Mouse (Mus musculus): Measurements from ENCODE around the gene Zbtb20. TPM values are rescaled to one million over a fixed set of nuclear protein-coding genes. Genes with fewer than 3 reads are reported as not detected.

Gene Zbtb20
- polyA plus RNA-seq, 1 experiment from 2014 or later: 35.1 TPM

GRCm38 (mm10) chr16:43072818-43073594 is 197.3 kb downstream of the Zbtb20 start:
- Histone ChIP-seq H3K27me3 (ENCODE audit: control insufficient read depth, insufficient read depth, low read length) (no peaks in the 10 kb centered on the region), H3K9me3 (ENCODE audit: control insufficient read depth, low read depth, low read length) (no peaks in the 10 kb centered on the region), H3K36me3 (ENCODE audit: control insufficient read depth, insufficient read depth, low read length) (no peaks in the 10 kb centered on the region), H3K4me1 (ENCODE audit: control insufficient read depth, insufficient read depth, low read length) (no peaks in the 10 kb centered on the region), H3K4me3 (ENCODE audit: low read depth, low read length) (no peak overlapping the region), H3K9ac (replicated peaks; ENCODE audit: low read depth, low read length) (no peak overlapping the region), H3K4me2 (replicated peaks; ENCODE audit: low read depth, low read length) (no peak overlapping the region), H3K27ac (ENCODE audit: low read length) (no peak overlapping the region)
- WGBS: 77% methylated on average over 5 of the region's 5 CpGs
- no peak for ATAC-seq (ENCODE audit: insufficient number of reproducible peaks, insufficient read depth, low FRiP score, low read depth)

DNA sequence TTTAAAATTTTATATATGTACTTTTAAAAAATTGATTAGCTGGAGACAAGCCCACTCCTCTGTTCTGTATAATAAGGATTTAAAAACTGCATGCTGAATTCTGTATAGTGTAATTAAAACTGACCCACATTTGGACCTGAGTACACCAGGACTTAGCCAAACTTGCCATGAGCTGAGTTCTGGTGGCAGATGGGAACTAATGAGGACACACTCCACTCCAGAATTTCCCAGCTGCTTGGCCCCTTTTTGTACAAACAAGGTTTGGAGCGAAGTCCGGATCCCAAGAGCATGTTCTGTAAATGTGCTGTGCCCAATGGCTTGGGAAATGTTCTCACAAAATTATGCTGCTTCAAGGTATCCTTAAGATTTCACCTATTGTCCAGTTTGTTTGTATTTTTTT is 204.7 kb downstream of the Zbtb20 start:
- 68% methylated on average over 2 of the region's 2 CpGs for WGBS
- Histone ChIP-seq H3K9me3 (ENCODE audit: control insufficient read depth, low read depth, low read length) (no peaks in the 10 kb centered on the region), H3K4me2 (replicated peaks; ENCODE audit: low read depth, low read length) (no peak overlapping the region), H3K36me3 (ENCODE audit: control insufficient read depth, insufficient read depth, low read length) (no peaks in the 10 kb centered on the region), H3K27me3 (ENCODE audit: control insufficient read depth, insufficient read depth, low read length) (no peaks in the 10 kb centered on the region), H3K4me1 (ENCODE audit: control insufficient read depth, insufficient read depth, low read length) (no peaks in the 10 kb centered on the region), H3K27ac (ENCODE audit: low read length) (no peak overlapping the region), H3K9ac (replicated peaks; ENCODE audit: low read depth, low read length) (no peak overlapping the region), H3K4me3 (ENCODE audit: low read depth, low read length) (no peak overlapping the region)
- no peak for ATAC-seq (ENCODE audit: insufficient number of reproducible peaks, insufficient read depth, low FRiP score, low read depth)

- 83% methylated on average over 5 of the region's 5 CpGs for WGBS
- H3K27ac ChIP-seq (ENCODE audit: low read length): no peak overlapping the region
- no peaks in the 10 kb centered on the region for H3K36me3 ChIP-seq (ENCODE audit: control insufficient read depth, insufficient read depth, low read length)
- ATAC-seq (ENCODE audit: insufficient number of reproducible peaks, insufficient read depth, low FRiP score, low read depth): no peak
- H3K27me3 ChIP-seq (ENCODE audit: control insufficient read depth, insufficient read depth, low read length): no peaks in the 10 kb centered on the region
- H3K4me2 ChIP-seq (replicated peaks; ENCODE audit: low read depth, low read length): no peak overlapping the region
- no peaks in the 10 kb centered on the region for H3K4me1 ChIP-seq (ENCODE audit: control insufficient read depth, insufficient read depth, low read length)
- H3K9ac ChIP-seq (replicated peaks; ENCODE audit: low read depth, low read length): no peak overlapping the region
- no peak overlapping the region for H3K4me3 ChIP-seq (ENCODE audit: low read depth, low read length)
- H3K9me3 ChIP-seq (ENCODE audit: control insufficient read depth, low read depth, low read length): no peaks in the 10 kb centered on the region
These were observed 205.4 kb downstream of the Zbtb20 start for GRCm38 (mm10) chr16:43080923-43081702.

GRCm38 (mm10) chr16:43081995-43082394 is 206.3 kb downstream of the Zbtb20 start:
- Histone ChIP-seq H3K4me3 (ENCODE audit: low read depth, low read length) (no peak overlapping the region), H3K4me1 (ENCODE audit: control insufficient read depth, insufficient read depth, low read length) (no peaks in the 10 kb centered on the region), H3K36me3 (ENCODE audit: control insufficient read depth, insufficient read depth, low read length) (no peaks in the 10 kb centered on the region), H3K4me2 (replicated peaks; ENCODE audit: low read depth, low read length) (no peak overlapping the region), H3K9ac (replicated peaks; ENCODE audit: low read depth, low read length) (no peak overlapping the region), H3K27me3 (ENCODE audit: control insufficient read depth, insufficient read depth, low read length) (no peaks in the 10 kb centered on the region), H3K9me3 (ENCODE audit: control insufficient read depth, low read depth, low read length) (no peaks in the 10 kb centered on the region), H3K27ac (ENCODE audit: low read length) (no peak overlapping the region)
- ATAC-seq (ENCODE audit: insufficient number of reproducible peaks, insufficient read depth, low FRiP score, low read depth): no peak
- WGBS: 79% methylated on average over 6 of the region's 6 CpGs

- Histone ChIP-seq H3K36me3 (ENCODE audit: control insufficient read depth, insufficient read depth, low read length) (no peaks in the 10 kb centered on the region), H3K27ac (ENCODE audit: low read length) (no peak overlapping the region), H3K4me3 (ENCODE audit: low read depth, low read length) (no peak overlapping the region), H3K27me3 (ENCODE audit: control insufficient read depth, insufficient read depth, low read length) (no peaks in the 10 kb centered on the region), H3K4me2 (replicated peaks; ENCODE audit: low read depth, low read length) (no peak overlapping the region), H3K4me1 (ENCODE audit: control insufficient read depth, insufficient read depth, low read length) (no peaks in the 10 kb centered on the region), H3K9me3 (ENCODE audit: control insufficient read depth, low read depth, low read length) (no peaks in the 10 kb centered on the region), H3K9ac (replicated peaks; ENCODE audit: low read depth, low read length) (no peak overlapping the region)
- no peak for ATAC-seq (ENCODE audit: insufficient number of reproducible peaks, insufficient read depth, low FRiP score, low read depth)
- 87% methylated on average over 5 of the region's 5 CpGs for WGBS
These were observed 207.1 kb downstream of the Zbtb20 start for GRCm38 (mm10) chr16:43082801-43083200.

- no peak for ATAC-seq (ENCODE audit: insufficient number of reproducible peaks, insufficient read depth, low FRiP score, low read depth)
- H3K4me2 ChIP-seq (replicated peaks; ENCODE audit: low read depth, low read length): no peak overlapping the region
- H3K4me1 ChIP-seq (ENCODE audit: control insufficient read depth, insufficient read depth, low read length): no peaks in the 10 kb centered on the region
- H3K27me3 ChIP-seq (ENCODE audit: control insufficient read depth, insufficient read depth, low read length): no peaks in the 10 kb centered on the region
- H3K4me3 ChIP-seq (ENCODE audit: low read depth, low read length): no peak overlapping the region
- no peaks in the 10 kb centered on the region for H3K9me3 ChIP-seq (ENCODE audit: control insufficient read depth, low read depth, low read length)
- H3K36me3 ChIP-seq (ENCODE audit: control insufficient read depth, insufficient read depth, low read length): no peaks in the 10 kb centered on the region
- no peak overlapping the region for H3K9ac ChIP-seq (replicated peaks; ENCODE audit: low read depth, low read length)
- WGBS: 77% methylated on average over 3 of the region's 3 CpGs
- no peak overlapping the region for H3K27ac ChIP-seq (ENCODE audit: low read length)
These were observed 214.5 kb downstream of the Zbtb20 start for GRCm38 (mm10) chr16:43090188-43090587.

- WGBS: 83% methylated on average over 1 of the region's 1 CpGs
- Histone ChIP-seq H3K4me3 (ENCODE audit: low read depth, low read length) (no peak overlapping the region), H3K4me2 (replicated peaks; ENCODE audit: low read depth, low read length) (no peak overlapping the region), H3K27ac (ENCODE audit: low read length) (no peak overlapping the region), H3K27me3 (ENCODE audit: control insufficient read depth, insufficient read depth, low read length) (no peaks in the 10 kb centered on the region), H3K9ac (replicated peaks; ENCODE audit: low read depth, low read length) (no peak overlapping the region), H3K36me3 (ENCODE audit: control insufficient read depth, insufficient read depth, low read length) (no peaks in the 10 kb centered on the region), H3K4me1 (ENCODE audit: control insufficient read depth, insufficient read depth, low read length) (no peaks in the 10 kb centered on the region), H3K9me3 (ENCODE audit: control insufficient read depth, low read depth, low read length) (no peaks in the 10 kb centered on the region)
- no peak for ATAC-seq (ENCODE audit: insufficient number of reproducible peaks, insufficient read depth, low FRiP score, low read depth)
These were observed 218.5 kb downstream of the Zbtb20 start for GRCm38 (mm10) chr16:43094161-43094560.

- Histone ChIP-seq H3K4me2 (replicated peaks; ENCODE audit: low read depth, low read length) (no peak overlapping the region), H3K36me3 (ENCODE audit: control insufficient read depth, insufficient read depth, low read length) (no peaks in the 10 kb centered on the region), H3K9ac (replicated peaks; ENCODE audit: low read depth, low read length) (no peak overlapping the region), H3K9me3 (ENCODE audit: control insufficient read depth, low read depth, low read length) (no peaks in the 10 kb centered on the region), H3K27me3 (ENCODE audit: control insufficient read depth, insufficient read depth, low read length) (no peaks in the 10 kb centered on the region), H3K4me1 (ENCODE audit: control insufficient read depth, insufficient read depth, low read length) (no peaks in the 10 kb centered on the region), H3K4me3 (ENCODE audit: low read depth, low read length) (no peak overlapping the region), H3K27ac (ENCODE audit: low read length) (no peak overlapping the region)
- 84% methylated on average over 6 of the region's 6 CpGs for WGBS
- no peak for ATAC-seq (ENCODE audit: insufficient number of reproducible peaks, insufficient read depth, low FRiP score, low read depth)
These were observed 219.1 kb downstream of the Zbtb20 start for GRCm38 (mm10) chr16:43094756-43095155.
